Mouse (Mus musculus) ES-E14 (cell line): ENCODE data around the gene Ppia.

ENCODE experiments used
- CHD2 ChIP-seq: IDR thresholded peaks from 2 replicates; pipeline ENCODE4 v1.6.1; 2014; ENCODE audit warnings: mild to moderate bottlenecking, low read depth, low read length, inconsistent platforms
- MAFK ChIP-seq: IDR thresholded peaks from 2 replicates; pipeline ENCODE4 v1.6.1; 2014; ENCODE audit warnings: mild to moderate bottlenecking, low read depth, low read length, inconsistent platforms; ENCODE audit not compliant: insufficient read depth

DNA sequence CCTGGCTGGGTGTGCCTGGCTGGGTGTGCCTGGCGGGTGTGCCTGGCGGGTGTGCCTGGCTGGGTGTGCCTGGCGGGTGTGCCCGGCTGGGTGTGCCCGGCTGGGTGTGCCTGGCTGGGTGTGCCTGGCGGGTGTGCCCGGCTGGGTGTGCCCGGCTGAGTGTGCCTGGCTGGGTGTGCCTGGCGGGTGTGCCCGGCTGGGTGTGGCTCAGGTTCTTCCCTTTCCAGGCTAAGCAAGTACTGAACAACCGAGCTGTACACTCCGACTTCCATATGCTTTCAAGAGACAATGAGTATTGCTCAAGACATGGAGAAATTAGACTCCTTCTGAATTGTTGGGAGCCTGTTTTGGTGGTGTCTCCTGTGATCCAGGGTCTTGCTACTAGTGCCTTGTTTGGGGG is 2.0 kb upstream of the Ppia start:
- TF ChIP-seq CHD2, result no peak
- no peak for TF ChIP-seq MAFK
